Mouse (Mus musculus): Measurements from ENCODE around the gene Nmd3.

- TF ChIP-seq CTCF (IDR thresholded peaks at IDR 0.05; ENCODE audit: borderline replicate concordance, insufficient read depth, low read length) (no peak), POLR2A (IDR thresholded peaks at IDR 0.05; ENCODE audit: low read depth, low read length) (no peak)
Observed at GRCm38 (mm10) chr3:69717476-69717875, 4.3 kb upstream of the Nmd3 start.
